Mouse (Mus musculus) retina, postnatal 1 day (tissue): ENCODE results near the gene Slc2a1.
A peak's percentile ranks its signal among the peaks of the same experiment; 100 is the strongest.

Source experiments
- DNase-seq: peaks from one replicate; pipeline ENCODE4 v3.0.0-alpha.2; 2012

The Slc2a1 gene

DNA sequence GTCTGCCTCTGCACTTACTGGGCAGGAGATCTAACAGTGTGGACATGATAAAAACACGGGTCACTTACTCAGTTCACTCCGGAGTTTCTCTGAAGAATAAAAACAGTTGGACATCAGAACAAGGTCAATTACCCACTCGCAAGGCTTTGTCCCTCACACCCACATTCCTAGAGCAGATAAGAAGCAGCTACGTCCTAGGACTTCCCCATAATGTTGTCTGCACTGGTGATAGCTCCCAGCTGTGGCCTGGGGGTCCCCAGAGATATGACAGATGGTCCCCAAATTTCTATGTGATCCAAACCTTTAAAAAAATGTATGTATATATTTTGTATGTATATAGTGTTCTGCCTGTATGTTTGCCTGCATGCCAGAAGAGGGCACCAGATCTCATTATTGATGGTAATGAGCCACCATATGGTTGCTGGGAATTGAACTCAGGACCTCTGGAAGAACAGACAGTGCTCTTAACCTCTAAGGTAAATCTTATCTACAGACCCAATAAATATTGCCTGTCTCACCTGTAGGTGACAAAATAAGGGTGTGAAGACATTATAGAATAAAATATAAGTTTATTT is 71.7 kb downstream of the Slc2a1 start:
- DNase-seq: no peak

DNA sequence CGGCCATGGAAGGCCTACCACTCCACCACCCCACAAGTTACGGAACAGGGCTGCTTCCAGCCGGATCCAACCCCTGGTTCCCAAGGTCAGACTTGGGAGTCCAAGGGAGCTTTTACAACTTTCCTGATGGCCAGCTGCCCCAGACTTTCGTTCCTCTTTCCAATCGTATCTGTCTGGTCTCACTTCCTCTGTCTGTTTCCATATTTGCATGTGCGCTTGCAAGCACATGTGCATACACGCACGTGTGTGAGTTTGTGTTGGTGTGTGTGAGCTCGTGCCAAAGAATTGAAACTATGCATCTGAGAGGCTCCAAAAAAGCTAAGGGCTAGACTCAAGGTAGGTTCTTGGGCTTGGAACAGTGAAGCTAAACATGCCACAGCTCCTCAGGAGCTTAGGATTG is 72.9 kb downstream of the Slc2a1 start:
- no peak for DNase-seq

DNA sequence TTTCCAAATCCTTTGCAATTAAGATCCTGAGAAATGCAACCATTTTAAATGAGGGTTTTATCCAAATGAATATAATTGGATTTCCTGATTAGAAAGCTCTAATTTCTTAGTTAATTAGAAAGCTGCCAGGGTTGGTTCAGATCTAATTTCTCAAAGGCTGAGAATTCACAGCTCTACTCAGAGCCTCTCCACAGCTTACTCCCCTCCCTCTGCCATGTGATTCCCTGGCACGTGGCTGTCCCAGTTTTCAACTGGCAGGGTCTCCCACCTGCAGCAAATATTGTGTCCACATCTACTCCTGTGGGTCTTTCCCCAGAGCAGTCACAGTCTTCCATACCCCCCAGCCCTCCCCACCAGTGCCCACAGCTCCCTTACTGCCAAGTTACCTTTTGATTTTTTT is 75.0 kb downstream of the Slc2a1 start:
- peak; percentile 32 for DNase-seq

DNA sequence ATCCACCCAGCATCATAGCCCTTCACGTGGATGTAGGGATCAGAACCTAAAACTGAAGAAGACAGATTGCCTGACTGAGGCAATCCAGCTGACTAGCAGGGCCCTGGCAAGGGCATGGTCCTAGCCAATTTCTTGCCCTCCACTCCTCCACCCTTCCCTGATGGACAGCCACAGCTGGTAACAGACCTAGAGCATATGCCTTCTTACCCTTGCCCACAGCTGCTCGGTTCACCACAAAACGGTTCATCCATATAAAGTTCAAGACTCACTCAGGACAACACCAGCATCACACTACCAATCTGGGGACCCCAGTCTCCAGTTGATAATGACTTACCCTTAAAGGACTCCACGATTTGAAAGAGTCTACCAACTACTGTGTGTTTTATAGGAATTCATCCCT is 77.3 kb downstream of the Slc2a1 start:
- DNase-seq: no peak
